Mouse (Mus musculus): ENCODE measurements around the gene Galr2. TPM values are rescaled to one million over a fixed set of nuclear protein-coding genes. Genes with fewer than 3 reads are reported as not detected.

Gene Galr2
- polyA plus RNA-seq, 1 experiment from 2014 or later, result 0.29 TPM

GRCm38 (mm10) chr11:116255090-116255981 is 25.4 kb upstream of the Galr2 start:
- Histone ChIP-seq H3K4me1 (replicated peaks; ENCODE audit: control insufficient read depth, insufficient read depth, low read length) (no peaks in the 10 kb centered on the region; the same call in 1 of the 2 replicates), H3K4me2 (replicated peaks; ENCODE audit: low read depth) (no peak overlapping the region), H3K4me3 (ENCODE audit: low read depth, low read length) (no peak overlapping the region), H3K9me3 (ENCODE audit: control insufficient read depth) (no peaks in the 10 kb centered on the region), H3K9ac (ENCODE audit: low read depth, low read length) (no peak overlapping the region), H3K27me3 (replicated peaks; ENCODE audit: control insufficient read depth, insufficient read depth, low read length) (no peaks in the 10 kb centered on the region), H3K27ac (ENCODE audit: low read depth, low read length) (peak overlapping the region; percentile 50), H3K36me3 (ENCODE audit: control insufficient read depth, insufficient read depth) (peaks cover 86% of the 10 kb centered on the region)
- ATAC-seq, result no peak
- 79% methylated on average over 22 of the region's 22 CpGs for WGBS
- no peak for TF ChIP-seq CTCF (IDR thresholded peaks at IDR 0.05; ENCODE audit: low read depth)

GRCm38 (mm10) chr11:116255982-116256675 is 24.6 kb upstream of the Galr2 start:
- H3K36me3 ChIP-seq (ENCODE audit: control insufficient read depth, insufficient read depth), result peaks cover 84% of the 10 kb centered on the region
- WGBS, result 78% methylated on average over 9 of the region's 9 CpGs
- H3K4me3 ChIP-seq (ENCODE audit: low read depth, low read length), result no peak overlapping the region
- no peak overlapping the region for H3K4me2 ChIP-seq (replicated peaks; ENCODE audit: low read depth)
- no peak overlapping the region for H3K9ac ChIP-seq (ENCODE audit: low read depth, low read length)
- H3K9me3 ChIP-seq (ENCODE audit: control insufficient read depth), result no peaks in the 10 kb centered on the region
- no peaks in the 10 kb centered on the region for H3K27me3 ChIP-seq (replicated peaks; ENCODE audit: control insufficient read depth, insufficient read depth, low read length)
- no peaks in the 10 kb centered on the region; the same call in 1 of the 2 replicates for H3K4me1 ChIP-seq (replicated peaks; ENCODE audit: control insufficient read depth, insufficient read depth, low read length)
- H3K27ac ChIP-seq (ENCODE audit: low read depth, low read length), result no peak overlapping the region
- TF ChIP-seq CTCF (IDR thresholded peaks at IDR 0.05; ENCODE audit: low read depth), result no peak
- no peak for ATAC-seq

GRCm38 (mm10) chr11:116259461-116259860 is 21.3 kb upstream of the Galr2 start:
- H3K4me2 ChIP-seq (replicated peaks; ENCODE audit: low read depth), result no peak overlapping the region
- peak; percentile 52 for ATAC-seq
- peak overlapping the region; percentile 57 for H3K27ac ChIP-seq (ENCODE audit: low read depth, low read length)
- peaks cover 84% of the 10 kb centered on the region for H3K36me3 ChIP-seq (ENCODE audit: control insufficient read depth, insufficient read depth)
- H3K27me3 ChIP-seq (replicated peaks; ENCODE audit: control insufficient read depth, insufficient read depth, low read length), result no peaks in the 10 kb centered on the region
- no peak overlapping the region for H3K4me3 ChIP-seq (ENCODE audit: low read depth, low read length)
- no peaks in the 10 kb centered on the region; the same call in 1 of the 2 replicates for H3K4me1 ChIP-seq (replicated peaks; ENCODE audit: control insufficient read depth, insufficient read depth, low read length)
- WGBS, result 55% methylated on average over 8 of the region's 8 CpGs
- H3K9ac ChIP-seq (ENCODE audit: low read depth, low read length), result peak overlapping the region; percentile 17; the same call in 1 of the 2 replicates
- TF ChIP-seq CTCF (IDR thresholded peaks at IDR 0.05; ENCODE audit: low read depth), result no peak
- H3K9me3 ChIP-seq (ENCODE audit: control insufficient read depth), result no peaks in the 10 kb centered on the region

GRCm38 (mm10) chr11:116260259-116260658 is 20.5 kb upstream of the Galr2 start:
- WGBS, result 64% methylated on average over 7 of the region's 7 CpGs
- H3K27ac ChIP-seq (ENCODE audit: low read depth, low read length), result peak overlapping the region; percentile 62; the same call in 1 of the 2 replicates
- peaks cover 83% of the 10 kb centered on the region for H3K36me3 ChIP-seq (ENCODE audit: control insufficient read depth, insufficient read depth)
- H3K4me3 ChIP-seq (ENCODE audit: low read depth, low read length), result no peak overlapping the region
- TF ChIP-seq CTCF (IDR thresholded peaks at IDR 0.05; ENCODE audit: low read depth), result no peak
- no peaks in the 10 kb centered on the region for H3K9me3 ChIP-seq (ENCODE audit: control insufficient read depth)
- H3K27me3 ChIP-seq (replicated peaks; ENCODE audit: control insufficient read depth, insufficient read depth, low read length), result no peaks in the 10 kb centered on the region
- H3K4me2 ChIP-seq (replicated peaks; ENCODE audit: low read depth), result no peak overlapping the region
- H3K4me1 ChIP-seq (replicated peaks; ENCODE audit: control insufficient read depth, insufficient read depth, low read length), result no peaks in the 10 kb centered on the region; the same call in 1 of the 2 replicates
- H3K9ac ChIP-seq (ENCODE audit: low read depth, low read length), result no peak overlapping the region
- no peak for ATAC-seq

- no peak overlapping the region for H3K4me2 ChIP-seq (replicated peaks; ENCODE audit: low read depth)
- 84% methylated on average over 11 of the region's 11 CpGs for WGBS
- H3K36me3 ChIP-seq (ENCODE audit: control insufficient read depth, insufficient read depth), result peaks cover 90% of the 10 kb centered on the region
Observed at GRCm38 (mm10) chr11:116265352-116265751, 15.4 kb upstream of the Galr2 start.

GRCm38 (mm10) chr11:116265850-116266249 is 14.9 kb upstream of the Galr2 start:
- no peaks in the 10 kb centered on the region for H3K4me1 ChIP-seq (replicated peaks; ENCODE audit: control insufficient read depth, insufficient read depth, low read length)
- H3K27me3 ChIP-seq (replicated peaks; ENCODE audit: control insufficient read depth, insufficient read depth, low read length), result no peaks in the 10 kb centered on the region
- TF ChIP-seq CTCF (IDR thresholded peaks at IDR 0.05; ENCODE audit: low read depth), result no peak
- no peak overlapping the region for H3K4me3 ChIP-seq (ENCODE audit: low read depth, low read length)
- H3K9me3 ChIP-seq (ENCODE audit: control insufficient read depth), result no peaks in the 10 kb centered on the region
- H3K9ac ChIP-seq (ENCODE audit: low read depth, low read length), result no peak overlapping the region
- WGBS, result 97% methylated on average over 4 of the region's 4 CpGs
- H3K27ac ChIP-seq (ENCODE audit: low read depth, low read length), result no peak overlapping the region
- peaks cover 90% of the 10 kb centered on the region for H3K36me3 ChIP-seq (ENCODE audit: control insufficient read depth, insufficient read depth)
- H3K4me2 ChIP-seq (replicated peaks; ENCODE audit: low read depth), result no peak overlapping the region
- ATAC-seq, result no peak

More at GRCm38 (mm10) chr11:116265352-116265751, 15.4 kb upstream of the Galr2 start:
- Histone ChIP-seq H3K4me3 (ENCODE audit: low read depth, low read length) (no peak overlapping the region), H3K27ac (ENCODE audit: low read depth, low read length) (no peak overlapping the region), H3K4me1 (replicated peaks; ENCODE audit: control insufficient read depth, insufficient read depth, low read length) (no peaks in the 10 kb centered on the region), H3K9ac (ENCODE audit: low read depth, low read length) (no peak overlapping the region), H3K27me3 (replicated peaks; ENCODE audit: control insufficient read depth, insufficient read depth, low read length) (no peaks in the 10 kb centered on the region), H3K9me3 (ENCODE audit: control insufficient read depth) (no peaks in the 10 kb centered on the region)
- TF ChIP-seq CTCF (IDR thresholded peaks at IDR 0.05; ENCODE audit: low read depth), result no peak
- no peak for ATAC-seq
